Mouse (Mus musculus) common myeloid progenitor, adult 5-6 weeks (primary cell): ENCODE data around the gene Urah. TPM values are rescaled to one million over a fixed set of nuclear protein-coding genes. Genes with fewer than 3 reads are reported as not detected.

Source experiments
- ATAC-seq: replicated peaks from 2 replicates; pipeline ENCODE4 v1.8.0; 2016; ENCODE audit warnings: low read depth, mild to moderate bottlenecking, moderate TSS enrichment, inconsistent platforms; ENCODE audit not compliant: poor library complexity, severe bottlenecking
- total RNA-seq: library from RNA; stranded (forward); fragments of 200-1000, 187-1606 nt; gene quantifications from 2 replicates; pipeline ENCODE4 v1.2.3, GENCODE M21; 2017

The Urah gene
- total RNA-seq, 1 experiment from 2014 or later = not detected

DNA sequence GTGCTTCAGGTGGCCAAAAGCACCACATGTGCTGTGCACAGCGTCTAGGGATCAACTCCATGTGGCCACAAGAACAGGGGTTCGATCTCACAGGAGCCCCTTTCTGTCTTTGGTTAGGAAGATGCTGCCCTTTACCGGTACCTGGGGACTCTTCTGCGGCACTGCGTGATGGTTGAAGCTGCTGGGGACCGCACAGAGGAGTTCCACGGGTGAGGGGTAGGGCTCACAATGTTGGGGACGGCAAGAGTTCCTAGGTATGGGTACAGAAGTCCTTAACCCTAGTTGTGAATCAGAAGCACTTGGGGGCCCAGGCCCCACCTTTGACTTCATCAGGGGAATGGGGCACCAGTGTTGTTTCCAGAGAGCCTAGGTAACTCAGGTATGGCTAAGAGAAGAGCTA, 23.9 kb downstream of the Urah start:
- ATAC-seq = no peak

DNA sequence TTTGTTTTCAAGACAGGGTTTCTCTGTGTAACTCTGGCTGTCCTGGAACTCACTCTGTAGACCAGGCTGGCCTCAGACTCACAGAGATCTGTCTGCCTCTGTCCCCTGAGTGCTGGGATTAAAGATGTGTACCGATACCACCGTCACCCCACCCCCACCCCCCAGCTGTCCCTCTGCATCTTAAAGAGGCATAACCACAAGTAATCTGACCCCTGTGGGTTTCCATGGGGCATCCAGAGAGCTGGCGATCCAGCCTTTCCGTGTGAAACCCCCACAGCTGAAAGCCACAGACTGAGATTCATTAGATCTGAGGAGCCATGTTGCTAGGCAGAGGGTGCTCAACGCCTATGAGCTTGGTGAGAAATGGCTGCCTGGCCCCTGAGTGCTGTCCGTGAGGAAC, 25.2 kb downstream of the Urah start:
- ATAC-seq = no peak

DNA sequence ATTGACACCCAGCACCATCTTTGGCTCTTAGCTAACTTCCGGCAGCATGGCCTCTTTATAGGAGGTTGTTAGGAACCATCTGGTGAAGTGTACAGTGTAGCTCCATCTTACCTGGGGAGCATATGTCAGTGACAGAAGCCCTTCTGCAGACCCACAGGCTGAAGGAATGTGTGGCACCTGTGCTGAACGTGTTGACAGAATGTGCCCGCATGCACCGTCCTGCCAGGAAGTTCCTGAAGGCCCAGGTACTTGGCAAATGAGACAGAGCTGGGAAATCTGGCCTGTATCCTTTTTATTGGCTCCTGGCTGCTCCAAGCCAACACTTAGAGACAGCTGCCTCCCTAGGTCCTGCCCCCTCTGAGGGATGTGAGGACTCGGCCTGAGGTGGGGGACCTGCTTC, 25.9 kb downstream of the Urah start:
- ATAC-seq = no peak

DNA sequence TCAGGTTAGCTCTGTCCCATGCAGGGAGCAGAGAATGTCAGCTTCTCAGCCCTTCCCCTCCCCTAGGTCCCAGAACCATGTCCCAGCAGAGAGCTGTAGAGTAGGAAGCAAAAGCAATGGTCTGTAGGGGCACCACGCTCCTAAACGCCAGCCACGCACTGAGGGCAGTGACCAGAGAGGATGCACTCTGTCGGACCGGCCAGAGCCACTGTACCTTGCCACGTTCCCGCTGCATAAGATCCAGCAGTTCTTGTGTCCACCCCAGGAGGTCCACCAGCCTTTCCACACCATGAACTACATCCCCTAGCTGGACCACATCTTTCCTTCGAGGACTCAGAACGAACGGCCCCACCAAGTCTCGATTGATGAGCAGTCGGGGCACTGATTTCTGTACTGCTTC, 29.9 kb downstream of the Urah start:
- no peak for ATAC-seq

DNA sequence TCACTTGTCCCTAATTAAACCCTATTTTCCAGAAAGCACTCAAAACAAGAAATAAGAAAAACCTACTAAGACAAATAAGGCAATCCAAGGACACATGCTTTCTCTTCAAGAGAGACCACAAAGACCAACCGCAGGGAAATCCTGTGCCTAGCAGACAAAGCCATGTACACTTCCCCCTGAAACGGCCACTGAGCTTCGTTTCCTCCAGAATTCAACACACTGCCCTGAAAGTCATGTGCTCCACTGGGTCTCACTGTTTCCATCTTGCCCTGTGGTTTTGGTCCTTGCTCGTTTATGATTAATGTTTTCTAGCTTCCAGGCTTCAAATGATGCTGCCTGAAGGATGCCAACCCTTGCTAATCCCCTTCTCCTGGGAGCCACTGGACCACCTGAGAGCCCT, 39.4 kb downstream of the Urah start:
- peak; percentile 90 for ATAC-seq

DNA sequence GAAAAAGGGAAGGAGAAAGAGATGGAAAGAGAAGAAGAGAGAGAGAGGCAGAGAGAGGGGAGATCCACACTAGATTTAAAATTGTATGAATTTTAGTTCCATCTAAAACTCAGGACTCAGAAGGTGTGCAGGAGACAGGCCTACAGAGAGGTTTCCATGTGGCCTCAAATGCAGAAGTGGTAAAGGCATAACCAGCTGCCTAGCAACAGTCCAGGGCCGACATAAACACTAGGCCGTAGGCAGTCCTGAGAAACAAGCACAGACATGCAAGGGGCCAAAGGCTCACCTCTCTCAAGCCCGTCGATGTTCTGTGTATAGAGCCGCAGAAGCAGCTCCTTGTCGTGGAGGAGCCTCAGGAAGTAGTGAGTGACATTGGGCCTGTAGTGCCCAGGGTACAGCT, 42.5 kb downstream of the Urah start:
- ATAC-seq = peak; percentile 39

DNA sequence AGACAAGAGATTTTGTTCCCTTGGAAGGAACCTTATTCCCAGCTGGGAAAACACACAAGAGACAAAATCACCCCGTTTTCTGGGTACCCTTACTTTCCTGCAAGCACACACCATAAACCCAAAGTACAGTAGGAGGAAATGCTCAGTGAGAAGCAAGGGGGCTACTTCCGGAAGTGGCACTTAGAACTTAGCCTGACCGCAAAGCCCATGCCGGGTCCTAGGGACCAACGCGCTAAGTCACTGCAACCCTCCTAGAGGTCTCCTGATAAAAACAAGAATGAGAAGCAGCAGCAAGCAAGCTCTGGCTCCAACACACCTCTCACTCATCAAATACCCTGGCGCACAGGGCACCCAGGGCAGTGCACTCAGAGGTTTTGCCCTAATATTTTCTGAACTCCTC, 44.5 kb downstream of the Urah start:
- ATAC-seq = peak; percentile 46

DNA sequence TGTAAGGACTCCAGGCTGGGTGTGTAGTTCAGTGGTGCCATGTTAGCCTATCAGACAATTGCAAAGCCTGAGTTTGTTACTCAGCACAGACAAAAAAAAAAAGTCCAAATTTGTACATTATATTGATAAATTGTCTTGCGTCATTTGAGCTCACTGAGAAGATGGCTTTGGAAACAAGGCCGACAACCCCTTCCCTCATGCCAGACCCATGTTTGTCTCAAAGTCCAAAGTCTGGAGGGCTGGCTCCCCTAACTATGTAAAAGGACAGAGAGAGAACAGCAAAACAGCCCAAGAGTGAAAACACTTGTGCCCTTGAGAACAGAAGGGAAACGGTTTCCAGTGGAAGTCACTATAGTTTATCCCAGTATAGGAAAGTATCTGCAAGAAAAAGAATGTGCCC, 45.6 kb downstream of the Urah start:
- ATAC-seq = no peak

DNA sequence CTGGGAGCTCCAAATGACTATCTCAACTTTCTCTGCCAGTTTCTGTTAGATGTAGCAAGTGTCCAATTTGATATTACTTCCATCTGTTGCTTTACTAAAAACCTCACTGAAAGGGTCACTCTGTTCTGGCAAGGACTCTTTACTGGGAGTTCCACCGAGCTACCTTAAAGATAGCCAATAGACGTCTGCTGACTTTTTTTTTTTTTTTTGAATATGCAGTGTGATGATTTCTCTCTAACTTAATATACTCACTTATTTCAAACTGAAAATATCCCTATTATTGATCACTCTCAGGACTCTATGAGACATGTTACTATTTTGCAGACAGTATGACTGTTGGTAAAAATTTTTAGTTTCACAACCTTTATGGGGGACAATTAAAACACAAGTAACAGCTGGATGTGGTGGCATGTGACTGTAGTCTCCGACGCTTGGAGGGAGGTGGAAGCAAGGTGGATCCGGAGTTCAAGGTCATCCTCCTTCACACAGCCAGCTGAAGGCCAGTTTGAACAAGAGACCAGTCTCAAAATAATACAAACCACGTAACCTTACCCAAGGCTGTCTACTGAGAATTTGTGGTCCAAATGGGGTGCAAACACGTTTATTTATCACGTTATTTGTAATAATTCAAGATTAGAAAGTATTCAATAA, 46.2 kb downstream of the Urah start:
- ATAC-seq = no peak

DNA sequence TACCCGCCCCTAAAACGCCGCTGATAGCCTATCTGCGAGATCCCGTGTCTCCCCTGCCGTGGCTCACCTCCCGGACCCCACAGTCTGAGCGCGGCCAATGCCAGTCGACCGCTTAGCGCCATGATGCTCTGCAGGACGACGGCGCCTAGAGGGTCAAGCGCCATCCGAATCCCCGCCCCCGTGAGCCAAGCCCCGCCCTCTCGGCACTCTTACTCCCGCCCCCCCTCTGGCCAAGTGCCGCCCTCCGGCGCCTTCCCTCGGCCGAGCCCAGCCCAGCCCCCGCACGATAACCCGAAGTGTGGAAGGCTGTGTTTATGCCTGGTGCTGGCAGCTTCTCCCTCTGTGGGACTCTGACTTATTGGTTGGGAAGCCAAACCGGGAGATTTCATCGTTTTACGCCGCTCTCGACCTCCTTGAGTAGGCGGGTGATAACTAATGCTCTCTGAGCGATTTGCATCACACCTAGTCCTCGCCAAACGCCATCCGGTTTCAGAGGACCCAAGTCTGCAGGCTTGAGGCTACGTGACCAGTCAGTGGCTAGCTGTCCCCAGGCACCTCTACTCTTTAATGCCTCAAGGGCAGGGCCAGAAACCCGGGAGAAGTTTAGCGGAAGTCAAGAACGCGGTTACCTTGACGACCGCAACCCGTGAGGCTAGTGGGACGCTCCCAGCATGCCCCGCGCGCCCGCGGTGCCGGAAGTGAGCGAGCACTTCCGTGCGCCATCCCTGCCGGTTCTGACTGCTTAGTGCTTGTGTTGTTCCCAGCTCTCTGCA, 47.1 kb downstream of the Urah start, which contains the start of the genes Psmd13 and Sirt3:
Gene Psmd13, plus strand, starts transcription at position 273 of the 773 bp plus-strand sequence.
Gene Sirt3, minus strand, starts transcription at position 614 of the 773 bp plus-strand sequence.
- ATAC-seq = peak; percentile 73

DNA sequence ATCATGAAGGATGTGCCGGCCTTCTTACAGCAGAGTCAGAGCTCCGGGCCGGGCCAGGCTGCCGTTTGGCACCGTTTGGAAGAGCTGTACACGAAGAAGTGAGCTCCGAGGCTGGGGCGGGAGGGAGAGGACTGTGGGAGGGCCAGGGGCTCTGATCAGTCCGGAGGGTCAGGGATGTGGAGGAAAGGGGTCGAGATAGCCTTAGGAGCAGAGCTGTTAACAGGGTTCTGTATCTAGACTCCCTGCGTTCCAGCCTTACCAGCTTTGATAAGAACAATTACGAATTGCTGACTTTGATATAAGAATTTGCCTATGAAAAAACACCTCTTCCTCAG, 47.6 kb downstream of the Urah start:
- ATAC-seq = peak; percentile 2; the same call in 1 of the 2 replicates

Other genes with a start within 250 kb of the Urah start
- gene Olfr46, start 233.7 kb upstream of the Urah start, total RNA-seq = 0.14 TPM in 1 of 2 replicates, not detected in the other
- gene Olfr61, start 206.0 kb upstream of the Urah start, total RNA-seq = not detected in 2 replicates
- gene Olfr53, start 188.6 kb upstream of the Urah start, total RNA-seq = not detected in 2 replicates
- not detected in 2 replicates for gene Olfr539, start 175.1 kb upstream of the Urah start, total RNA-seq
- not detected in 2 replicates for gene Olfr45, start 153.1 kb upstream of the Urah start, total RNA-seq
- gene Olfr541, start 137.8 kb upstream of the Urah start, total RNA-seq = not detected in 2 replicates
- not detected in 2 replicates for gene Cyp2e1, start 71.3 kb upstream of the Urah start, total RNA-seq
- 0.15 and 0.23 TPM in 2 replicates for gene Syce1, start 47.2 kb upstream of the Urah start, total RNA-seq
- gene Zfp941, start 12.8 kb upstream of the Urah start, total RNA-seq = 1.5 and 3.0 TPM in 2 replicates
- not detected in 2 replicates for gene Scgb1c1, start 10.5 kb downstream of the Urah start, total RNA-seq
- gene Odf3, start 12.8 kb downstream of the Urah start, total RNA-seq = not detected in 2 replicates
- gene Gm45785, start 21.3 kb downstream of the Urah start, total RNA-seq = 0.50 TPM in 1 of 2 replicates, not detected in the other
- 36.0 and 38.0 TPM in 2 replicates for gene Ric8a, start 21.9 kb downstream of the Urah start, total RNA-seq
- gene Bet1l, start 22.6 kb downstream of the Urah start, total RNA-seq = 13.8 and 24.0 TPM in 2 replicates
- 182 and 184 TPM in 2 replicates for gene Psmd13, start 47.0 kb downstream of the Urah start, total RNA-seq
- 34.3 and 38.6 TPM in 2 replicates for gene Sirt3, start 47.3 kb downstream of the Urah start, total RNA-seq
- not detected in 2 replicates for gene Cox8b, start 65.4 kb downstream of the Urah start, total RNA-seq
- gene Nlrp6, start 85.9 kb downstream of the Urah start, total RNA-seq = 0.18 and 0.49 TPM in 2 replicates
- gene Pgghg, start 106.4 kb downstream of the Urah start, total RNA-seq = 8.0 and 12.1 TPM in 2 replicates
- gene Ifitm5, start 115.3 kb downstream of the Urah start, total RNA-seq = not detected in 2 replicates
- 0.96 TPM in 1 of 2 replicates, not detected in the other for gene Gm45717, start 120.9 kb downstream of the Urah start, total RNA-seq
- gene Ifitm2, start 121.0 kb downstream of the Urah start, total RNA-seq = 275 and 332 TPM in 2 replicates
- gene Ifitm1, start 132.2 kb downstream of the Urah start, total RNA-seq = 120 and 124 TPM in 2 replicates
- 143 and 146 TPM in 2 replicates for gene Ifitm3, start 175.8 kb downstream of the Urah start, total RNA-seq
- gene Ifitm6, start 182.9 kb downstream of the Urah start, total RNA-seq = 8.2 TPM in 1 of 2 replicates, not detected in the other
- not detected in 2 replicates for gene Gm17387, start 194.1 kb downstream of the Urah start, total RNA-seq
- gene B4galnt4, start 226.1 kb downstream of the Urah start, total RNA-seq = 0.19 and 0.82 TPM in 2 replicates
- gene Pkp3, start 243.2 kb downstream of the Urah start, total RNA-seq = 0.19 and 3.4 TPM in 2 replicates